Mouse (Mus musculus): ENCODE data around the gene Smim6. TPM values are rescaled to one million over a fixed set of nuclear protein-coding genes. Genes with fewer than 3 reads are reported as not detected.

The Smim6 gene
- polyA plus RNA-seq, 1 experiment from 2014 or later, result 3.7 TPM

DNA sequence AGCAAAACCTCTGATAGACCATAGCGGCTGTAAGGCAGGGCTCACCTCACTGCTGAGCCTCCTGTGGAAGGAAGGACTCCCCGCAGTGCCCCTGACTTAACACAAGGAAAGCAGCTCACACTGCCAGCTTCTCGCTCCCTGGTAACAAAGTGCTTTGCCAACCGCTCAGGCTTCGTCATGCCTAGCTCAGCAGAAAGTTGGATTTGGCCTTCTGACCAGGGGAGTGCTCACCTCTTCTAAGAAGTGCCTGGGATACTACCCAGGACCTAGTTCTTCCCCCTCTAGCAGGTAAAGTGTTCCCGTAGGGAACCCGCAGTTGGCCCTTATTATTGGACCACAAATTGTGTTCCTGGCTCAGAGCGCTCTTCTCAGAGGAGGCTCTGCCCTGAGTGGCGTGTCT, 47.2 kb downstream of the Smim6 start:
- WGBS, result 96% methylated on average over 9 of the region's 9 CpGs
- H3K9me3 ChIP-seq (replicated peaks; ENCODE audit: control insufficient read depth, low read length), result no peaks in the 10 kb centered on the region

DNA sequence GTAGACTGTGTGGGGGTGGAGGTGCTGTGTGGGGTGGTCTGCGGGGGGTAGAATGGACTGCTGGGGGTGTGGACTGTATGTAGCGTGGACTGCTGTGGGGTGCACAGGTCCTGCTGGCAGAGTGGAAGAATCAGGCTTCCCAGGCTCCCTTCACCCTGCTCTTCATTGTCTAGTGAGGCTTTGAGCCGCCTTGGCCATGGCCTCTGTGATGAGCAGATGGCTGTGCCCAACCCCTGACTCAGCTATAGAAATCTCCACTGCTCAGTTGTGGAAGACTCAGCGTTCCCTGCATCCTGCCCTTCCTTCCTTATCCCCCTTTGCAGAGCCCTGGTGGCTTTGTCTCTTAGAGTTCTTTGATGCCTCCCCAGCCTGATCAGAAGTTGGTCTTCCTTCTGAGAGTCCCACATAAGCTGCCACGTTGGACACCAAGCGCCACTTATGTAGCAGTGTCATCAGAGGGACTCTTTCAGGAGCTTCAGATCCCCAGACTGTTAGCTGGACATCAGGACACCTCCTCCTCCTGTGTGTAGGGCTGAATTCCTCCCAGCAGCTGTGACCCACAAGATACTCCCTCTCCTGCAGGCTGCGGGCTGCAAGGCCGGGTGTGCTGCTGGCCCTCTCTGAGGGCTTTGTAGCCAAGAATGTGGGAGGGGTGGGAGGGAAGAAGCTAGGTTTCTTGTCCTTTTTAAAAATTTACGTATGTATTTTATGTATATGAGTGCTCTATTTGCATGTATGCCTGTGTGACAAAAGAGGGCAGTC, 51.0 kb downstream of the Smim6 start:
- H3K4me1 ChIP-seq (ENCODE audit: control insufficient read depth, insufficient read depth, low read length), result no peaks in the 10 kb centered on the region
- H3K27me3 ChIP-seq (ENCODE audit: control insufficient read depth, insufficient read depth, low read length), result no peaks in the 10 kb centered on the region
- H3K9ac ChIP-seq (ENCODE audit: low read length), result no peak overlapping the region
- no peak overlapping the region for H3K27ac ChIP-seq (ENCODE audit: low read length)
- H3K36me3 ChIP-seq (ENCODE audit: control insufficient read depth, insufficient read depth), result peaks cover 45% of the 10 kb centered on the region
- H3K4me3 ChIP-seq (ENCODE audit: low read length), result no peak overlapping the region
- ATAC-seq (replicated peaks; ENCODE audit: extremely low read depth, insufficient read depth, low FRiP score), result no peak
- H3K4me2 ChIP-seq (ENCODE audit: low read depth, low read length), result no peak overlapping the region
- WGBS, result 93% methylated on average over 9 of the region's 9 CpGs
- H3K9me3 ChIP-seq (replicated peaks; ENCODE audit: control insufficient read depth, low read length), result no peaks in the 10 kb centered on the region

More for the DNA sequence above, 47.2 kb downstream of the Smim6 start:
- Histone ChIP-seq H3K4me1 (ENCODE audit: control insufficient read depth, insufficient read depth, low read length) (no peaks in the 10 kb centered on the region), H3K4me3 (ENCODE audit: low read length) (no peak overlapping the region), H3K27me3 (ENCODE audit: control insufficient read depth, insufficient read depth, low read length) (no peaks in the 10 kb centered on the region), H3K27ac (ENCODE audit: low read length) (no peak overlapping the region), H3K4me2 (ENCODE audit: low read depth, low read length) (no peak overlapping the region), H3K36me3 (ENCODE audit: control insufficient read depth, insufficient read depth) (peaks cover 33% of the 10 kb centered on the region), H3K9ac (ENCODE audit: low read length) (no peak overlapping the region)
- ATAC-seq (replicated peaks; ENCODE audit: extremely low read depth, insufficient read depth, low FRiP score), result no peak

Other genes starting within 250 kb of the Smim6 start
- 103 and 118 TPM in 2 replicates for gene Grb2, start 203.4 kb upstream of the Smim6 start, polyA plus RNA-seq (2015; fragmentation: Nextera tagmentation; extraction: Ambion mirVana)
- gene Tmem94, start 146.6 kb upstream of the Smim6 start, polyA plus RNA-seq (2015; fragmentation: Nextera tagmentation; extraction: Ambion mirVana), result 36.8 and 43.1 TPM in 2 replicates
- 18.9 and 22.1 TPM in 2 replicates for gene Caskin2, start 98.4 kb upstream of the Smim6 start, polyA plus RNA-seq (2015; fragmentation: Nextera tagmentation; extraction: Ambion mirVana)
- 26.2 and 28.3 TPM in 2 replicates for gene Tsen54, start 97.3 kb upstream of the Smim6 start, polyA plus RNA-seq (2015; fragmentation: Nextera tagmentation; extraction: Ambion mirVana)
- gene Llgl2, start 88.0 kb upstream of the Smim6 start, polyA plus RNA-seq (2015; fragmentation: Nextera tagmentation; extraction: Ambion mirVana), result 17.7 and 18.2 TPM in 2 replicates
- gene Myo15b, start 53.6 kb upstream of the Smim6 start, polyA plus RNA-seq (2015; fragmentation: Nextera tagmentation; extraction: Ambion mirVana), result 0.17 and 1.7 TPM in 2 replicates
- gene Smim5, start 12.1 kb upstream of the Smim6 start, polyA plus RNA-seq (2015; fragmentation: Nextera tagmentation; extraction: Ambion mirVana), result 68.4 and 82.9 TPM in 2 replicates
- gene Sap30bp, start 21.3 kb downstream of the Smim6 start, polyA plus RNA-seq (2015; fragmentation: Nextera tagmentation; extraction: Ambion mirVana), result 20.2 and 23.5 TPM in 2 replicates
- 13.2 and 13.6 TPM in 2 replicates for gene Recql5, start 21.5 kb downstream of the Smim6 start, polyA plus RNA-seq (2015; fragmentation: Nextera tagmentation; extraction: Ambion mirVana)
- gene Itgb4, start 62.7 kb downstream of the Smim6 start, polyA plus RNA-seq (2015; fragmentation: Nextera tagmentation; extraction: Ambion mirVana), result 2.7 and 4.4 TPM in 2 replicates
- 142 and 153 TPM in 2 replicates for gene Galk1, start 100.7 kb downstream of the Smim6 start, polyA plus RNA-seq (2015; fragmentation: Nextera tagmentation; extraction: Ambion mirVana)
- 661 and 709 TPM in 2 replicates for gene H3f3b, start 115.9 kb downstream of the Smim6 start, polyA plus RNA-seq (2015; fragmentation: Nextera tagmentation; extraction: Ambion mirVana)
- gene Unk, start 118.3 kb downstream of the Smim6 start, polyA plus RNA-seq (2015; fragmentation: Nextera tagmentation; extraction: Ambion mirVana), result 22.7 and 23.2 TPM in 2 replicates
- 3.2 and 5.9 TPM in 2 replicates for gene Unc13d, start 165.9 kb downstream of the Smim6 start, polyA plus RNA-seq (2015; fragmentation: Nextera tagmentation; extraction: Ambion mirVana)
- 143 and 153 TPM in 2 replicates for gene Wbp2, start 175.0 kb downstream of the Smim6 start, polyA plus RNA-seq (2015; fragmentation: Nextera tagmentation; extraction: Ambion mirVana)
- 79.8 and 89.2 TPM in 2 replicates for gene Trim47, start 215.2 kb downstream of the Smim6 start, polyA plus RNA-seq (2015; fragmentation: Nextera tagmentation; extraction: Ambion mirVana)
- gene Trim65, start 219.1 kb downstream of the Smim6 start, polyA plus RNA-seq (2015; fragmentation: Nextera tagmentation; extraction: Ambion mirVana), result 5.3 and 6.5 TPM in 2 replicates
- 102 and 106 TPM in 2 replicates for gene Mrpl38, start 226.9 kb downstream of the Smim6 start, polyA plus RNA-seq (2015; fragmentation: Nextera tagmentation; extraction: Ambion mirVana)